Mouse (Mus musculus): ENCODE data around the gene Oxct1.

Oxct1 gene

GRCm38 (mm10) chr15:4119962-4120361 is 93.8 kb downstream of the Oxct1 start:
- no peak for DNase-seq (ENCODE audit: low read depth, low spot score)

DNA sequence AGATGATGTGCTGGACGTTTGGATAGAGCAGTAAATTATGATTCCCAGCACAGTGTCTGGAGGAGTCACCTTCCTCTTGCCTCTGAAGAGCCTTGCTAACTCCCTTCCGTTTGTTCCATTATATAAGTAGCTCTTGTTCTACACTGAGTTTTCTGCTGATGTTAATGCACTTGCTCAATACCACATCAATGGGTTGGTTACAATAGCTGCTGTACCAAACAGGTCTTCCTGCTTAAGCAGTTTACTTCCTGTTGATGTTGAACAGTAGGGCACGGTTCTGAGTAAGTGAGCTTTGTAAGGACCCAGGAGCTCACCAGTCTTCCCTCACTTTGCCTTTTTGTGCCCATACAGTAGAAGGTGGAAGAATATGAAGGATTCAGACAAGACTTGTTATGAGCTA is 98.5 kb downstream of the Oxct1 start:
- DNase-seq (ENCODE audit: low read depth, low spot score): no peak

DNA sequence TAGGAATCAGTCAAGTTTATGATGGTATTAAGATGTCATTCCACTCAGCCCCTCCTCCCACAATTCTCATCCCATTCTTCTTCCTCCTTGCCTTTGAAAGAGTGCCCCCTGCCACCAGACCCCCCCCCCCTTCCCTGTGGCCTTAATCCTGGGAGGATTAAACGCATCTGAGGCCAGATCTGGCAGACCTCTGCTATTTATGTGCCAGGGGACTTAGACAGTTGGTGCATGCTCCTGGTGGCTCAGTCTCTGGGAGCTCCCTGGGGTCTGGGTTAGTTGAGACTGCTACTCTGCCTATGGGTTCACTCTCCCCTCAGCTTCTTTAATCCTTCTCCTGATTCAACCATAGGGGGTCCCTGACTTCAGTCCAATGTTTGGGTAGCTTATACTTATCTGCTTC is 112.3 kb downstream of the Oxct1 start:
- DNase-seq (ENCODE audit: low read depth, low spot score): no peak

DNA sequence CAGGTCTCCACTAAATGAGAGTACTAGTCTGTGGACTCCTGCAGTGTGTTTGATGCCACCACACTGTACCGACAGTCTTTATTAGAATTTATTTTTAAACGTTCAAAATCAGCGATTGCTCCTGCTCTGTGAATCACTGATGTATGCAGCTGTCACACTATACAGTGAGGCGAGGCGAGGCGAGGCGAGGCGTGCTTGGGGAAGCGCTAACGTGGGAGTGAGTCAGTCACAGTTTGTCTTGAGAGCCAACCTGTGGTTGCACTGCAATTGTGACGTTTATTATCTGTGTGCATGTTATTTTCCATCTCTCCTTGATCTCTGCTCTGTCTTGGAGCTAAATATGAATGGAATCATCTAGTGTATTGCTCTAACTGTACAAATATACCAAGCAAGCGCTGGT is 113.3 kb downstream of the Oxct1 start:
- DNase-seq (ENCODE audit: low read depth, low spot score): no peak

GRCm38 (mm10) chr15:4145352-4145751 is 119.2 kb downstream of the Oxct1 start:
- no peak for DNase-seq (ENCODE audit: low read depth, low spot score)

DNA sequence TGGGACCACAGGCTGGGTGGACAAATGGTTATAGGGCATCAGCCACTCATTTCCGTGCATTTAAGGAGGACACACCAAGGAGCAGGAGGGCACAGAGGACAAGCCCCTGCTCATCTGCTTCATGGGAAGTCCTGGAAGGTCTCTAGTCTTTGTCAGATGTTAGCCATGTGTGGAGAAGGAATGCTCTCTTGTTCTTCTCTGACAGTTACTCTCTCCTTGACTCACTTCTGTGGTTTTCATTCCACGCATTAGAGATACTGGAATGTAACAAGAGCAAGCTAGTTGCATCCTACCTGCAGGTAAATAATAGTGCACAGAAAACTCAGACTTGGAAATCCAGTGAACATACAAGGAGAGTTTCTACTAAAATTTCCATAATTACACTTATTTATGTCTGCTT is 121.5 kb downstream of the Oxct1 start:
- peak; percentile 18 for DNase-seq (ENCODE audit: low read depth, low spot score)

DNA sequence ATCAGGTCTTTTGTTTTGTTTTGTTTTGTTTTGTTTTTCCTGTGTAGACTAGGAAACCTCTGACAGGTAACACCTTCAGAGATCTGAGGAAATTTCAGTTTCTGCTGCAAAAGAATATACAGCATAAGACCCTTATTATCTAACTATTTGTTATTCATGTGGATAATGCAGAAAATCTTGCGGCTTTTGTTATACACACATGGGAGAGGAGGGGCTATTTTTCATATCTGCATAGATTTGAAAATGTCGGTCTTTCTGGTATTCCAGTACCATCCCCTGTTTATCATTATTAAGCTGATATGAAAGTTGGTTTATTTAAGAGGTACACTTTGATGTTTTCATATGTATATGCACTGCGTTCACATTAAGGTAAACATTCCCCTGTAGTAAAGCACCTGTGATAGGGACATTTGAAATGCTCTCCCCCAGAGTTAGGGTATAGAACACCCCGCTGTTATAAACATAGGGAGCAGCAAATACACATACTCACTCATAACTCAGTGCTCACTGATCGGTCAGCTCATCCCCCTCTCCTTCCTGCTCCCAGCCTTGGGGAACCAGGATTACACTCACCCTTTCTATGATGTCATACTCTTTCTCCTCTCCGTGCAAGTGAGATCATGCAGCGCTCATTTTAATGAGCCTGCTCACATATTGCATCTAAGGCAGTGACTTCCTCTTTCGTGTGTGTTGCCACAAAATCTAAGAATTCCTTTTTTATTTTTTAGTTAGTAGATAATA is 122.6 kb downstream of the Oxct1 start:
- no peak for DNase-seq (ENCODE audit: low read depth, low spot score)

DNA sequence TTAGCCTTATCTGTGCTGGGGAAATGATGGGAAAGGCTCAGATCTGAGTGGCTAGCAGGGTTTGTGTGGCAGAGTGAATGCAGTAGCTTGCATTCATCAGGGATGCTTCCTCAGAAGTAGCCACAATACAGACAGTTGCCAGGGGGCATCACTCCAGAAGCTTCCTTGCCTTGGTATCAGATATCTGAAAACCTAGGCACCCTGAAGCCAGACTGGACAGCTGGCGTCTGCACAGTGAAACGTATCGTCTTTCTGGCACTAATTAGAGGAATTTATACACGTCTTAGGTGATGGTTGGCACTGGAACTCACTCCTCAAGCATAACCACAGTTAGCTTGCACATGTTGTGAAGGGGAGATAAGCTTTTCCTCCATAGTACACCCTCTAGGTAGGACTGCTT is 128.5 kb downstream of the Oxct1 start:
- no peak for DNase-seq (ENCODE audit: low read depth, low spot score)

- peak; percentile 6 for DNase-seq (ENCODE audit: low read depth, low spot score)
Observed at GRCm38 (mm10) chr15:4167946-4168345, 141.8 kb downstream of the Oxct1 start.

DNA sequence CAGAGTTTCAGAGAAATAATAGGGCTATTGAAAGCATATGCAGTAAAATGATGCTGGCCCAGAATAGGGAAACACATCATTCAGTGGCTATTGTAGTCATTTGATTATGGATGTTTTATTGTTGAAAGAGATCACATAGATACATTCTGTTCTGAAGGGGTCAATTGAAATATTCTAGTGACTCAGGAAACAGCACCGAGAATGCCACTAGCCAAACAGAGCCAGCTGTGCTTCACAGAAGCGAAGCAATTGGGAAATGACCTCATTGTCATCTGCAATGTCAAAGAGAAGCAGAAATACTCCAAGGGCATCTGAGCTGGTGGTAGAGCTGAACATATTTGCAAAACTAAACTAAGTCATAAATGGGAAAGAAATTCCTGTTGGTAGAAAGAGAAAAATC is 145.4 kb downstream of the Oxct1 start:
- DNase-seq (ENCODE audit: low read depth, low spot score): no peak

GRCm38 (mm10) chr15:4197913-4198312 is 171.7 kb downstream of the Oxct1 start:
- no peak for DNase-seq (ENCODE audit: low read depth, low spot score)
